In the genomic region with DNA sequence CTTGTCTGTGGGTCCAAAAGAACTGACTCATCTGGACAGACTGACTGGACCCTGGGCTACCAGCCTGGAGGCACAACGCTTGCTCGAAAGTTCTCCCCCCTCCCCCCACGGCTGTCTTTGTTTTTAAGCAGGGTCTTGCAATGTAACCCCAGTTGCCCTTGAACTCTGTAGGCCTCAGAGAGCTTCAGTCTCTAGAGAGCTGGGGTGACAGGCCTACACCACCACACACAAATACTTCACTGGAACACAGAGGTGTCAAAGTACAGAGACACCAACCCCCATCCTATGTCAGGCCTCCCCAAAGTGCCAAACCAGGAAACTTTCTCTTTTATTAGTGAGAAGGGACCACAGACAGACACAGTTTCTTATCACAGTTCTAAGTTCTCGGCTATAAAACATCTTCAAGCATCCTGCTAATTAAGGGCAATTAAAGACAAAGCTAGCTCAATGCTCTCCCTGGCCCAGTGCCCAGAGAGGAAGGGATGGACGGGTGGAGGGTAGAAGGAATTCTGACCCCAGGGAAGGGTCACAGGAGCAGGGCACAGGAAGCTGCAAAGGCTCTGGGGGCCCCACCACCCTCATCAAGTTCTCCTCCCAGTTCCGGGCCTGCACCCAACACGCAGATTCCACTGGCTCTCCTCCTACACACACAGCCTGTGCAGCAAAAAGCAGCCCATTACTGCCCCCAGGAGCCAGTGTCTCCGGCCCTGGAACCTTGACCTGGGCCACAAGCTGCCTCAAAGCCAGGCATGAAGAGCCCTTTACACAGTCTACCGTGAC, we compare ENCODE assay signal across 8 mouse cellular contexts. TPM values are rescaled to one million over a fixed set of nuclear protein-coding genes. Genes with fewer than 3 reads are reported as not detected.
DNase-seq lines count a peak whose midpoint lies in the region; ATAC-seq and TF ChIP-seq lines count a peak whose summit lies in the region.

No protein-coding gene starts in this region.

- WGBS in lung, embryonic 16.5 days = 33% methylated on average over 9 of the region's 9 CpGs
- 71% methylated on average over 9 of the region's 9 CpGs for WGBS in midbrain, postnatal 0 days

- H3K4me1 ChIP-seq in lung, embryonic 16.5 days (replicated peaks; ENCODE audit: control insufficient read depth, insufficient read depth, low read length) = peaks cover 23% of the 10 kb centered on the region; the same call in 1 of the 2 replicates
- peaks cover 5% of the 10 kb centered on the region; the same call in 1 of the 2 replicates for H3K4me1 ChIP-seq in midbrain, postnatal 0 days (ENCODE audit: insufficient read depth, low read length)

- no peak overlapping the region for H3K4me3 ChIP-seq in lung, embryonic 16.5 days (ENCODE audit: low read length)
- no peak overlapping the region for H3K4me3 ChIP-seq in midbrain, postnatal 0 days (ENCODE audit: low read depth, low read length)

- H3K9me3 ChIP-seq in lung, embryonic 16.5 days (ENCODE audit: control insufficient read depth, low read length) = no peaks in the 10 kb centered on the region
- no peaks in the 10 kb centered on the region for H3K9me3 ChIP-seq in midbrain, postnatal 0 days (ENCODE audit: low read length)

- peaks cover 3% of the 10 kb centered on the region for H3K36me3 ChIP-seq in lung, embryonic 16.5 days (ENCODE audit: control insufficient read depth, insufficient read depth, low read length)
- H3K36me3 ChIP-seq in midbrain, postnatal 0 days (ENCODE audit: insufficient read depth, low read length) = peaks cover 13% of the 10 kb centered on the region; the same call in 1 of the 2 replicates

- peak; percentile 68 for DNase-seq in urinary bladder, postnatal 14 days (ENCODE audit: low spot score)
- no peak for DNase-seq in urinary bladder, postnatal 25 days (ENCODE audit: low spot score)
- peak; percentile 99 for DNase-seq in heart, adult 11 months
- peak; percentile 86 for DNase-seq in kidney, adult 9 months
- DNase-seq in midbrain, postnatal 0 days (ENCODE audit: low spot score) = no peak
- DNase-seq in layer of hippocampus, adult 9-10 months (ENCODE audit: low spot score) = no peak
- no peak for DNase-seq in c-Kit-positive CD71-positive TER-119-positive erythroid progenitor cells, embryonic 14.5 days (ENCODE audit: low spot score)

- ATAC-seq in lung, embryonic 16.5 days (ENCODE audit: low read depth) = peak; percentile 56; the same call in 1 of the 2 replicates
- ATAC-seq in midbrain, postnatal 0 days (ENCODE audit: low FRiP score) = no peak

- H3K27me3 ChIP-seq in lung, embryonic 16.5 days (ENCODE audit: control insufficient read depth, insufficient read depth, low read depth, low read length) = no peaks in the 10 kb centered on the region
- no peaks in the 10 kb centered on the region for H3K27me3 ChIP-seq in midbrain, postnatal 0 days (ENCODE audit: insufficient read depth, low read length)

- no peak for TF ChIP-seq CTCF in midbrain, postnatal 0 days (IDR thresholded peaks at IDR 0.05)

- H3K4me2 ChIP-seq in lung, embryonic 16.5 days (ENCODE audit: low read depth, low read length) = no peak overlapping the region
- no peak overlapping the region for H3K4me2 ChIP-seq in midbrain, postnatal 0 days (ENCODE audit: low read depth, low read length, poor library complexity, severe bottlenecking)

- peak overlapping the region; percentile 24; the same call in 1 of the 2 replicates for H3K27ac ChIP-seq in lung, embryonic 16.5 days (ENCODE audit: low read length)
- no peak overlapping the region for H3K27ac ChIP-seq in midbrain, postnatal 0 days (ENCODE audit: low read depth, low read length)

- H3K9ac ChIP-seq in lung, embryonic 16.5 days (ENCODE audit: low read length) = no peak overlapping the region
- H3K9ac ChIP-seq in midbrain, postnatal 0 days (replicated peaks; ENCODE audit: low read length, poor library complexity, severe bottlenecking) = no peak overlapping the region

RNA-seq across cellular contexts. Expression of a gene that starts 7.3 kb away (rescaled TPM):
- polyA plus RNA-seq in lung, embryonic 16.5 days (2015; fragmentation: Nextera tagmentation; extraction: Ambion mirVana) = 13.2 and 15.1 TPM in 2 replicates
- total RNA-seq in midbrain, postnatal 0 days (2014; rRNA removed) = 14.0 and 14.3 TPM in 2 replicates
- 9.8 and 12.4 TPM in 2 replicates for polyA plus RNA-seq in midbrain, postnatal 0 days (2015; fragmentation: Nextera tagmentation; extraction: Ambion mirVana)

RNA-seq across cellular contexts. Expression of a gene that starts 17.1 kb away (rescaled TPM):
- polyA plus RNA-seq in lung, embryonic 16.5 days (2015; fragmentation: Nextera tagmentation; extraction: Ambion mirVana) = not detected in 2 replicates
- total RNA-seq in midbrain, postnatal 0 days (2014; rRNA removed) = not detected in 2 replicates
- polyA plus RNA-seq in midbrain, postnatal 0 days (2015; fragmentation: Nextera tagmentation; extraction: Ambion mirVana) = 0.09 TPM in 1 of 2 replicates, not detected in the other

Comparison
In these comparisons a context has a peak if more than half of its experiments do, and no peak if none do; other contexts are left out.
1. DNase-seq: peak in urinary bladder, postnatal 14 days (single experiment), heart, adult 11 months (single experiment) and kidney, adult 9 months (single experiment); none in urinary bladder, postnatal 25 days (single experiment), midbrain, postnatal 0 days (single experiment), layer of hippocampus, adult 9-10 months (single experiment) and c-Kit-positive CD71-positive TER-119-positive erythroid progenitor cells, embryonic 14.5 days (single experiment).